27 mouse cellular contexts compared by ENCODE assay signal in the genomic region with DNA sequence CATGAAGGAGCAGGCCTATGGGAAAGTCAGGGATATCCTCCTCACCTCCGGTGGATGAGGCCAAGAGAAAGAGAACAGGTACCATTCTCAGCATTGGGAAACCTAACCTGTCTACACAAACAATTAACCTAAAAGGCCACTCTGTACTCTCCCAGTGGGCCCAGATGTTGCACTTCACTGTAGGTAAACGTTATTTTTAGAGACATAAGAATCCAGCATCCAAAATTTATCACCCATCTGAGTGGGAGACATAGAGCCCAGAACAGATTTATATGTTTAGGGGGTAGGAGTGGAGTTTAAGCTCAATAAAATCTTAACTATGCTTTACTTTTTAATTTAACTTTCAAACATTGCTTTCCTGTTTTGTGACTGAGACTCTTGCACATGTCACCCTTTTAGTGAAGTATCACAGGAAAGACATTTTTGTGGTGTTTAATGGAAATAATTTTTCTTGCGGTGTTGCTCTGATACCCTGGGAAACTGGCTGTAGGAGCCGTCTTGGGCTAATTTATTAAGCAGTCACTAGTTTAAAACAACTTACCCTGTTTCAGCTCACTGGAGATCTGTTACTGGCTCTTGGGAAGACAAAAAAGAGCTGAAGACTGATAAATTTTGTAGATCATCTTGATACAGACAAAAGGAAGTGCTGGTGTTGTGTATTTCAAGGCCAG.
DNase-seq lines count a peak whose midpoint lies in the region; ATAC-seq and TF ChIP-seq lines count a peak whose summit lies in the region.
"Had no signal": no experiment of that assay in that cellular context is flagged by ENCODE, and none has a peak within 500 bp of the region (broad histone marks: within the 10 kb centered on the region; RNA-seq: fewer than 3 reads in every experiment).

No protein-coding gene starts in this region.

- no peak overlapping the region for H3K4me2 ChIP-seq in intestine, embryonic 14.5 days (ENCODE audit: low read length)
- no peak overlapping the region for H3K4me2 ChIP-seq in intestine, embryonic 16.5 days (ENCODE audit: low read depth, low read length)
- H3K4me2 ChIP-seq in kidney, embryonic 15.5 days = no peak overlapping the region
- no peak overlapping the region for H3K4me2 ChIP-seq in stomach, embryonic 14.5 days (replicated peaks; ENCODE audit: low read depth, low read length)
- no peak overlapping the region for H3K4me2 ChIP-seq in stomach, postnatal 0 days (replicated peaks; ENCODE audit: low read depth)
- H3K4me2 ChIP-seq in liver, embryonic 12.5 days = no peak overlapping the region
- H3K4me2 ChIP-seq: forebrain, embryonic 13.5 days; heart, embryonic 12.5 days; heart, embryonic 15.5 days; hindbrain, embryonic 13.5 days had no signal

- no peaks in the 10 kb centered on the region for H3K27me3 ChIP-seq in intestine, embryonic 14.5 days (replicated peaks; ENCODE audit: control insufficient read depth, insufficient read depth, low read length)
- no peaks in the 10 kb centered on the region for H3K27me3 ChIP-seq in intestine, embryonic 16.5 days (replicated peaks; ENCODE audit: control insufficient read depth, insufficient read depth, low read length)
- 0 out of 2 replicates have a peak, but pooled peaks cover 3% of the 10 kb centered on the region for H3K27me3 ChIP-seq in kidney, embryonic 15.5 days
- no peaks in the 10 kb centered on the region for H3K27me3 ChIP-seq in stomach, embryonic 14.5 days (ENCODE audit: control insufficient read depth, insufficient read depth, low read length)
- no peaks in the 10 kb centered on the region for H3K27me3 ChIP-seq in stomach, postnatal 0 days (ENCODE audit: control insufficient read depth, insufficient read depth, low read length)
- H3K27me3 ChIP-seq in liver, embryonic 12.5 days (replicated peaks) = peaks cover 9% of the 10 kb centered on the region; the same call in 1 of the 2 replicates
- H3K27me3 ChIP-seq: CH12.LX; forebrain, embryonic 13.5 days; heart, embryonic 12.5 days; heart, embryonic 15.5 days; hindbrain, embryonic 13.5 days; Patski had no signal

- no peak for TF ChIP-seq CTCF in stomach, postnatal 0 days (IDR thresholded peaks at IDR 0.05; ENCODE audit: low read depth)

- peak overlapping the region; percentile 27; the same call in 1 of the 2 replicates for H3K27ac ChIP-seq in intestine, embryonic 14.5 days (ENCODE audit: low read depth)
- no peak overlapping the region for H3K27ac ChIP-seq in intestine, embryonic 16.5 days (ENCODE audit: low read length)
- peak overlapping the region; percentile 29 for H3K27ac ChIP-seq in kidney, embryonic 15.5 days
- H3K27ac ChIP-seq in stomach, embryonic 14.5 days (ENCODE audit: low read length) = peak overlapping the region; percentile 48; the same call in 1 of the 2 replicates
- H3K27ac ChIP-seq in stomach, postnatal 0 days (replicated peaks) = no peak overlapping the region
- H3K27ac ChIP-seq in liver, embryonic 12.5 days = no peak overlapping the region
- H3K27ac ChIP-seq: forebrain, embryonic 10.5 days; forebrain, embryonic 13.5 days; heart, embryonic 15.5 days; hindbrain, embryonic 10.5 days; hindbrain, embryonic 13.5 days had no signal

- H3K4me3 ChIP-seq in intestine, embryonic 14.5 days (ENCODE audit: low read depth, low read length) = no peak overlapping the region
- no peak overlapping the region for H3K4me3 ChIP-seq in intestine, embryonic 16.5 days (ENCODE audit: low read length)
- H3K4me3 ChIP-seq in kidney, embryonic 15.5 days (replicated peaks) = no peak overlapping the region
- no peak overlapping the region for H3K4me3 ChIP-seq in stomach, embryonic 14.5 days (ENCODE audit: low read depth, low read length)
- H3K4me3 ChIP-seq in stomach, postnatal 0 days (ENCODE audit: low read depth, low read length) = no peak overlapping the region
- no peak overlapping the region for H3K4me3 ChIP-seq in liver, embryonic 12.5 days
- H3K4me3 ChIP-seq: forebrain, embryonic 10.5 days; forebrain, embryonic 13.5 days; heart, embryonic 12.5 days; heart, embryonic 15.5 days; hindbrain, embryonic 10.5 days; hindbrain, embryonic 13.5 days had no signal

- peaks cover 13% of the 10 kb centered on the region; the same call in 1 of the 2 replicates for H3K4me1 ChIP-seq in intestine, embryonic 14.5 days (replicated peaks; ENCODE audit: control insufficient read depth, insufficient read depth, low read length)
- no peaks in the 10 kb centered on the region for H3K4me1 ChIP-seq in intestine, embryonic 16.5 days (ENCODE audit: control insufficient read depth, insufficient read depth, low read length)
- peaks cover 11% of the 10 kb centered on the region for H3K4me1 ChIP-seq in kidney, embryonic 15.5 days
- no peaks in the 10 kb centered on the region for H3K4me1 ChIP-seq in stomach, embryonic 14.5 days (ENCODE audit: control insufficient read depth, insufficient read depth, low read length)
- H3K4me1 ChIP-seq in stomach, postnatal 0 days (replicated peaks; ENCODE audit: control insufficient read depth, insufficient read depth) = no peaks in the 10 kb centered on the region
- no peaks in the 10 kb centered on the region for H3K4me1 ChIP-seq in liver, embryonic 12.5 days
- H3K4me1 ChIP-seq: forebrain, embryonic 10.5 days; forebrain, embryonic 13.5 days; heart, embryonic 12.5 days; heart, embryonic 15.5 days; hindbrain, embryonic 10.5 days; hindbrain, embryonic 13.5 days had no signal

- WGBS in intestine, embryonic 14.5 days = 34% methylated on average over 4 of the region's 4 CpGs
- 56% methylated on average over 4 of the region's 4 CpGs for WGBS in intestine, embryonic 16.5 days
- WGBS in kidney, embryonic 15.5 days = 21% methylated on average over 4 of the region's 4 CpGs
- WGBS in stomach, embryonic 14.5 days = 53% methylated on average over 4 of the region's 4 CpGs
- whole genome bisulfite sequencing in stomach, postnatal 0 days = 61% methylated on average over 4 of the region's 4 CpGs
- WGBS in liver, embryonic 12.5 days (ENCODE audit: insufficient replicate concordance) = 75% methylated on average over 4 of the region's 4 CpGs

- no peak overlapping the region for H3K9ac ChIP-seq in intestine, embryonic 14.5 days (ENCODE audit: low read length)
- H3K9ac ChIP-seq in intestine, embryonic 16.5 days (ENCODE audit: low read depth, low read length) = no peak overlapping the region
- H3K9ac ChIP-seq in kidney, embryonic 15.5 days = no peak overlapping the region
- H3K9ac ChIP-seq in stomach, embryonic 14.5 days (replicated peaks; ENCODE audit: low read depth, low read length) = no peak overlapping the region
- H3K9ac ChIP-seq in stomach, postnatal 0 days (ENCODE audit: low read length) = no peak overlapping the region
- H3K9ac ChIP-seq in liver, embryonic 12.5 days = no peak overlapping the region
- H3K9ac ChIP-seq: forebrain, embryonic 13.5 days; heart, embryonic 12.5 days; heart, embryonic 15.5 days; hindbrain, embryonic 13.5 days had no signal

- no peak for TF ChIP-seq EP300 in stomach, postnatal 0 days (optimal IDR thresholded peaks at IDR 0.05)

- no peaks in the 10 kb centered on the region for H3K9me3 ChIP-seq in intestine, embryonic 14.5 days (ENCODE audit: control insufficient read depth, low read length)
- H3K9me3 ChIP-seq in intestine, embryonic 16.5 days (ENCODE audit: control insufficient read depth, low read length) = no peaks in the 10 kb centered on the region
- no peaks in the 10 kb centered on the region for H3K9me3 ChIP-seq in kidney, embryonic 15.5 days (replicated peaks)
- H3K9me3 ChIP-seq in stomach, embryonic 14.5 days (ENCODE audit: control insufficient read depth, low read depth, low read length) = no peaks in the 10 kb centered on the region
- H3K9me3 ChIP-seq in stomach, postnatal 0 days (ENCODE audit: control insufficient read depth, low read length) = no peaks in the 10 kb centered on the region
- no peaks in the 10 kb centered on the region for H3K9me3 ChIP-seq in liver, embryonic 12.5 days (replicated peaks)
- H3K9me3 ChIP-seq: forebrain, embryonic 10.5 days; forebrain, embryonic 13.5 days; G1E; heart, embryonic 12.5 days; heart, embryonic 15.5 days; hindbrain, embryonic 10.5 days; hindbrain, embryonic 13.5 days had no signal

- no peak for DNase-seq in intestine, embryonic 14.5 days (ENCODE audit: low spot score)
- no peak for DNase-seq in kidney, postnatal 36 days
- no peak for DNase-seq in stomach, postnatal 0 days (ENCODE audit: low spot score)
- DNase-seq: adrenal gland, postnatal 10 days; adrenal gland, postnatal 36 days; B cell, adult 2 months; cerebellum, adult 18-20 months; cerebellum, adult 9-10 months; cerebellum, postnatal 14 days; gastrocnemius, postnatal 10 days; gastrocnemius, postnatal 36 days; heart, postnatal 10 days; heart, postnatal 36 days had no signal

- no peaks in the 10 kb centered on the region for H3K36me3 ChIP-seq in intestine, embryonic 14.5 days (ENCODE audit: control insufficient read depth, insufficient read depth, low read length)
- H3K36me3 ChIP-seq in intestine, embryonic 16.5 days (ENCODE audit: control insufficient read depth, insufficient read depth, low read length) = no peaks in the 10 kb centered on the region
- H3K36me3 ChIP-seq in kidney, embryonic 15.5 days = no peaks in the 10 kb centered on the region
- H3K36me3 ChIP-seq in stomach, embryonic 14.5 days (ENCODE audit: control insufficient read depth, insufficient read depth, low read length) = no peaks in the 10 kb centered on the region
- no peaks in the 10 kb centered on the region for H3K36me3 ChIP-seq in stomach, postnatal 0 days (ENCODE audit: control insufficient read depth, insufficient read depth, low read length)
- no peaks in the 10 kb centered on the region for H3K36me3 ChIP-seq in liver, embryonic 12.5 days
- H3K36me3 ChIP-seq: forebrain, embryonic 10.5 days; G1E; heart, embryonic 12.5 days; heart, embryonic 15.5 days; hindbrain, embryonic 10.5 days; hindbrain, embryonic 13.5 days had no signal

- ATAC-seq in intestine, embryonic 14.5 days (replicated peaks; ENCODE audit: low FRiP score, low TSS enrichment, low read depth) = 0 out of 2 replicates have a peak, but pooled peaks have one; percentile 32
- no peak for ATAC-seq in intestine, embryonic 16.5 days
- ATAC-seq in kidney, embryonic 15.5 days (replicated peaks; ENCODE audit: low FRiP score) = peak; percentile 71
- ATAC-seq in stomach, embryonic 14.5 days (ENCODE audit: insufficient number of reproducible peaks, insufficient read depth, low FRiP score, low read depth) = no peak
- ATAC-seq in stomach, postnatal 0 days (ENCODE audit: low FRiP score, low TSS enrichment) = no peak
- no peak for ATAC-seq in liver, embryonic 12.5 days
- ATAC-seq: forebrain, embryonic 13.5 days; forebrain, embryonic 16.5 days; Patski had no signal

Comparison
In these comparisons a context has a peak if more than half of its experiments do, and no peak if none do; other contexts are left out.
1. ATAC-seq: peak in intestine, embryonic 14.5 days (single experiment) and kidney, embryonic 15.5 days (single experiment); none in intestine, embryonic 16.5 days (single experiment), stomach, embryonic 14.5 days (single experiment), stomach, postnatal 0 days (single experiment) and liver, embryonic 12.5 days (single experiment).
2. H3K27ac ChIP-seq: peak in intestine, embryonic 14.5 days (single experiment), kidney, embryonic 15.5 days (single experiment) and stomach, embryonic 14.5 days (single experiment); none in intestine, embryonic 16.5 days (single experiment), stomach, postnatal 0 days (single experiment) and liver, embryonic 12.5 days (single experiment).